Mouse (Mus musculus) neural tube, embryonic 14.5 days (tissue): ENCODE measurements at regions not wholly inside any gene's neighbourhood (a gene's known extent, or its start where the extent isn't known, plus 50 kb on each side); places are given as distances from the start of the nearest gene placed in this dataset.

ENCODE experiments used
- ATAC-seq: fragments of 200-750 bp; cut with Nextera tagmentation; 2 replicates; pipeline ENCODE4 v1.8.0; 2017; ENCODE audit warnings: low read depth, mild to moderate bottlenecking, moderate TSS enrichment, moderate library complexity
- H3K27ac ChIP-seq: fragments of 300-500 bp; sonication (generic); 2 replicates; pipeline ENCODE4 v1.5.1; 2014; ENCODE audit warnings: low read depth, mild to moderate bottlenecking, control low read depth, low read length, moderate library complexity, mixed read lengths
- H3K27me3 ChIP-seq: fragments of 300-500 bp; sonication (generic); 2 replicates; pipeline ENCODE4 v1.6.1; 2014; ENCODE audit warnings: low read length; ENCODE audit not compliant: control insufficient read depth, insufficient read depth
- H3K36me3 ChIP-seq: fragments of 300-500 bp; sonication (generic); 2 replicates; pipeline ENCODE4 v1.6.1; 2014; ENCODE audit warnings: low read length, mixed read lengths; ENCODE audit not compliant: control insufficient read depth, insufficient read depth
- H3K4me1 ChIP-seq: fragments of 300-500 bp; sonication (generic); 2 replicates; pipeline ENCODE4 v1.6.1; 2014; ENCODE audit warnings: low read length; ENCODE audit not compliant: control insufficient read depth, insufficient read depth
- H3K4me2 ChIP-seq: fragments of 300-500 bp; sonication (generic); 2 replicates; pipeline ENCODE4 v1.6.1; 2014; ENCODE audit warnings: mild to moderate bottlenecking, low read depth, low read length, control low read depth
- H3K4me3 ChIP-seq: fragments of 300-500 bp; sonication (generic); 2 replicates; pipeline ENCODE4 v1.5.1; 2014; ENCODE audit warnings: low read depth, low read length, control low read depth, mixed read lengths
- H3K9ac ChIP-seq: fragments of 300-500 bp; sonication (generic); replicated peaks from 2 replicates; pipeline ENCODE4 v1.6.1; 2014; ENCODE audit warnings: low read depth, mild to moderate bottlenecking, control low read depth, low read length, mixed read lengths
- H3K9me3 ChIP-seq: fragments of 300-500 bp; sonication (generic); 2 replicates; pipeline ENCODE4 v1.6.1; 2016; ENCODE audit warnings: low read length; ENCODE audit not compliant: control insufficient read depth
- WGBS: fragments of 180-500 bp; shearing (Covaris S2); extraction: QIAGEN DNeasy Blood & Tissue Kit; methylation state at CpG from one replicate; pipeline ENCODE4 v1.1.7; 2014; 5-methylcytosine and 5-hydroxymethylcytosine counted together

DNA sequence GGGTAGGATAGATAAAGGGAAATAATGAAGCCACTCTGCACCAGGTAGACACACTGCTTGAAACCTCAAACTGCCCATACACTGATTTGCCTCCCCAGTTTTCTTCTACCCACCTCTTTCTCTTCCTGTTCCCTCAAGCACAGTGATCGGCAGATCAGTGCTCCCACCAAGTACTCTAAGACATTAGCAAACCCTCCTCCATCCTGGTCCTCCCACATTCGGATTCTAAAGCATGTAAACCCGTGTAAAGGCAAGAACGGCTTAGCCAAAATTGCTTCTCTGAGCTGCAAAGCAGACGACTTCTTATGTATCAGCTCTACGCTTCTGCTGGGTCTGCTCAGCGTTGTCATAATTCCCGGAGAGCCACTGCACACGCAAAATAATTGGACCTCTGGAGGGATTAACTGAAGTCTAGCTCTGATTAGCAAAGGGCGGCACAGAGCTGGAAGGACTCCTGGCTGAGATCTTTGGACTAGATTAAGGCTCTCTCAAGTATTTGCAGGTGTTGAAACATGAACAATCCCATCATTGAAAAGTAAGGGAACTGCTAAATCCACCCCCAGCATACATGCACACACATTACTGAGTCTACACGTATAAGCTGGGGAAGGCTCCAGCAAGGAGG is 67.2 kb downstream of the Mtx3 start:
- no peaks in the 10 kb centered on the region for H3K27me3 ChIP-seq
- no peak overlapping the region for H3K27ac ChIP-seq
- no peaks in the 10 kb centered on the region for H3K4me1 ChIP-seq
- no peak for ATAC-seq
- 90% methylated on average over 11 of the region's 11 CpGs for WGBS
- no peak overlapping the region for H3K4me2 ChIP-seq
- H3K36me3 ChIP-seq: no peaks in the 10 kb centered on the region
- H3K9me3 ChIP-seq: no peaks in the 10 kb centered on the region
- no peak overlapping the region for H3K4me3 ChIP-seq
- H3K9ac ChIP-seq: no peak overlapping the region

DNA sequence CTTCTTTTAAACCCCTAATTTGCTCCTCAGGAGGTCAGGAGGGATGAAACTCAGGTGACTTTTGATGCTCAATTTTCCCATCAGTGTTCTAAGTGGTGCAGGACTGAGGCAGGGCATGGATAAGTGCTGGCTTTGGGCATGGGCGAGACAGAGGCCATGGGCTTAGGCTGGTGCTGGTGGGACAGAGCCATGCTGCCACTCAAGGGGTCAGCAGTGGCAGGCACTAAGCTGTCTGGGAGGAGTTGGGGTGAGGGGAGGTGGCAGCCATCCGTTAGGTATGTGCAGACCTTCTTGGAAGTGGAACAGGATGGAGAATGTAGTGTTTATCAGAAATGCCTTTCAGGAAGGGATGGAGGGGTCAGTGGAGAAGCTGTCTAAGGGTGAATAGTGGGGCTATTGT is 68.1 kb downstream of the Mtx3 start:
- H3K4me3 ChIP-seq: no peak overlapping the region
- H3K4me1 ChIP-seq: no peaks in the 10 kb centered on the region
- H3K4me2 ChIP-seq: no peak overlapping the region
- H3K27ac ChIP-seq: no peak overlapping the region
- no peaks in the 10 kb centered on the region for H3K9me3 ChIP-seq
- 84% methylated on average over 2 of the region's 2 CpGs for WGBS
- no peaks in the 10 kb centered on the region for H3K27me3 ChIP-seq
- H3K36me3 ChIP-seq: no peaks in the 10 kb centered on the region
- H3K9ac ChIP-seq: no peak overlapping the region
- ATAC-seq: no peak

DNA sequence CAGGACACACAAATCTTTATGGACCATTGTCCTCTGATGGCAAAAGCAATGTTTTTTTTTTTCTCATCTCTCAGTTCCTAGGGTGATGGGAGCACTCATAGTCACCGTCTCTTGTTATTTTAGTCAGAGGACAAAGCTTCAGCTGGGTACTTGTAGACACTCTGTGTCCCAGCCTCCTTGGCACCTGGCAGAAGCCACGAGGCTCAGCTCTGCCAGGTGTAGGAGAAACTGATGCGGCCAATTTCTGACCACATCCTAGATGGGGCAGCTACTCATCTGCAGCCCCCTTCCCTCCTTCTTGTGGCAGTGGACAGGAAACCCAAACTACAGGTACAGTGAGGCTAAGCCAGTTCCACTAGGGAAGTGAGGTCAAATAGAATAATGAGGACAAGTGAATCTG is 70.1 kb downstream of the Mtx3 start:
- Histone ChIP-seq H3K4me1 (no peaks in the 10 kb centered on the region), H3K9me3 (no peaks in the 10 kb centered on the region), H3K4me2 (no peak overlapping the region), H3K4me3 (no peak overlapping the region), H3K27ac (no peak overlapping the region), H3K36me3 (no peaks in the 10 kb centered on the region), H3K9ac (no peak overlapping the region), H3K27me3 (no peaks in the 10 kb centered on the region)
- no peak for ATAC-seq
- WGBS: 89% methylated on average over 3 of the region's 3 CpGs

DNA sequence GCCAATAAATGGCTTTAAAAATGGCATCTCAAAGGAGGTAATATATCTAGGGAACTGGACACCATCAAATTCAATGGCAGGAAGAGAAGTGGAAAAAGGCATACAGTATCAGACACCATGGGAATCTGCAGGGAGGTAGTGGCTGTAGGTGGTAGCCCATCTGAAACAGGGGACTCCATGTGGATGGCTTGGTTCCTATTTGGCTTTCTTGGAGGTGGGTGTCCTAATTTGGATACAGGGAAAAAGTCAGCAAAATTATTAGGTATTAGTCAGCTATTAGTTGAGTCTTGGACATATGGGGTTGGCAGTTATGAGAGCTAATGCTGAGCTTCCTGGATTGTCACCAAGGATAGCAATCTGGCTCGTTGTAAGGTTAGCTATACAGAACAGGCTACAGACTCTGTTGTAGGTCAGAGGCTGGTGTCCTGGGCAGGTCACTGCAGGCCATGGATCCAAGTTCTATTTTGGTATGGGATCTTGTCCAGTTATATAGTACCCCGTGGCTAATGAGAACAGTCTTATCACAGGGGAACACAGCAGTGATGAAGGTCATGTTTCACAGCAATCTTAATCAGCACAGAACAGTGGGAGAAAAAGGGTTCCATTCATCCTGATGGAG is 70.8 kb downstream of the Mtx3 start:
- WGBS: 79% methylated on average over 2 of the region's 2 CpGs
- Histone ChIP-seq H3K9ac (no peak overlapping the region), H3K27me3 (no peaks in the 10 kb centered on the region), H3K27ac (no peak overlapping the region), H3K4me2 (no peak overlapping the region), H3K9me3 (no peaks in the 10 kb centered on the region), H3K36me3 (no peaks in the 10 kb centered on the region), H3K4me3 (no peak overlapping the region), H3K4me1 (no peaks in the 10 kb centered on the region)
- ATAC-seq: no peak

DNA sequence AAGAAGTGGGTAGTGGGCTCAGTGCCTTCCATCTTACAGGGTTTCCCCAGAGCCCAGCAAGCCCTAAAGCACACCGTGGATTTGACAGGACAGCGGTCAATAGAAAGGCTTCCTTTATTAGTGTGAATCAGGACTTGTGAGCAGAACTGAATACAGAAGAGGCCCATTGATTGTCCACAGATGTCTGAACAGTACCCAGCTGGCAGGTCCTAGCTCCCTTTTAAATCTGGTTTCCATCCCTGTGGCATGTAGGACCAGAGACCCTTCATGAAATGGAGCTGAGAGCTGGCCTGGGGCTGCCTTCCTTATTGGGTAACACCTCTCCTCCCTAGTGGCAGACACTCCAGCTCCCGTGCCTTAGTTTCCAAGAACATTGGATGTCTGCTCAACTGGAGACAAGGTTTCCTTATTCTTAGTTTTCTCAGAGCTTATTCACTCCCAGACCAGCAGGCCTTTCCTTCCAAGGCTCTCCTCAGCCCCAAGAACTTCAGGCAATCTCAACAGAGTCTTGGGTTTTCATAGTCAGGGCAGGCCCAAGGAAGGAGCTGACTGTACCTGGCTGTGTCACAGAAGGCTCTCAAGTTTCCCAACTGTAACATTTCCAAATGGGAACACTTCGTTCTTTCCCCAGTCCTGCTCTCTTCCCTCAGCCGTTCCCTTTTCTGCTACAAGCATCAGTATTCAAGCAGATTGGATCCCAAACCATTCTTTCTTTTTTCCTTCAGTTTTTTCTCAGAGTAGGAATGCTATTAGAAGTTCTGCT is 71.6 kb downstream of the Mtx3 start:
- Histone ChIP-seq H3K4me3 (no peak overlapping the region), H3K4me1 (no peaks in the 10 kb centered on the region), H3K9ac (no peak overlapping the region), H3K4me2 (no peak overlapping the region), H3K27ac (no peak overlapping the region), H3K36me3 (no peaks in the 10 kb centered on the region), H3K9me3 (no peaks in the 10 kb centered on the region), H3K27me3 (no peaks in the 10 kb centered on the region)
- ATAC-seq: no peak
- WGBS: 91% methylated on average over 5 of the region's 5 CpGs

- WGBS: 90% methylated on average over 2 of the region's 2 CpGs
- ATAC-seq: no peak
Observed at GRCm38 (mm10) chr13:92919882-92920281, 75.3 kb downstream of the Mtx3 start.

DNA sequence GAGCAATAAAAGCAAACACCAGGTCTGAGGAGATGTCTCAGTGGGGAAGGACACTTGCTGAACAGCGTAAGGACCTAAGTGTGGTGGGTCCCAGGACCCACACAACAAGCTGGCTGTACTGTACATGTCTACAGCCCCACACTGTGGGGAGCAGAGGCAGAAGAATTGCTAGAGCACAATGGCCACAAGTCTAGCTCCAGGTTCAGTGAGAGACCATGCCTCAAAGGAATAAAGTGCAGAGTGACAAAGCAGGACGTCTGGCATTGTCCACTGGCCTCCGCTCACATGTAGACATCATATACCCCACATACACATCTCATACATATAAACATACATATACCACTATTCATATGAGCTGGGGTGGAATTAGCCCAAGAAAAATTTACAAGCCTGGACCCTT is 77.4 kb downstream of the Mtx3 start:
- Histone ChIP-seq H3K4me2 (no peak overlapping the region), H3K9ac (no peak overlapping the region), H3K27me3 (no peaks in the 10 kb centered on the region), H3K36me3 (no peaks in the 10 kb centered on the region), H3K27ac (no peak overlapping the region), H3K9me3 (no peaks in the 10 kb centered on the region), H3K4me3 (no peak overlapping the region), H3K4me1 (no peaks in the 10 kb centered on the region)
- no peak for ATAC-seq
- WGBS: 99% methylated on average over 3 of the region's 3 CpGs

More at GRCm38 (mm10) chr13:92919882-92920281, 75.3 kb downstream of the Mtx3 start:
- Histone ChIP-seq H3K4me2 (no peak overlapping the region), H3K4me1 (no peaks in the 10 kb centered on the region), H3K27me3 (no peaks in the 10 kb centered on the region), H3K9me3 (no peaks in the 10 kb centered on the region), H3K4me3 (no peak overlapping the region), H3K9ac (no peak overlapping the region), H3K36me3 (no peaks in the 10 kb centered on the region), H3K27ac (no peak overlapping the region)

DNA sequence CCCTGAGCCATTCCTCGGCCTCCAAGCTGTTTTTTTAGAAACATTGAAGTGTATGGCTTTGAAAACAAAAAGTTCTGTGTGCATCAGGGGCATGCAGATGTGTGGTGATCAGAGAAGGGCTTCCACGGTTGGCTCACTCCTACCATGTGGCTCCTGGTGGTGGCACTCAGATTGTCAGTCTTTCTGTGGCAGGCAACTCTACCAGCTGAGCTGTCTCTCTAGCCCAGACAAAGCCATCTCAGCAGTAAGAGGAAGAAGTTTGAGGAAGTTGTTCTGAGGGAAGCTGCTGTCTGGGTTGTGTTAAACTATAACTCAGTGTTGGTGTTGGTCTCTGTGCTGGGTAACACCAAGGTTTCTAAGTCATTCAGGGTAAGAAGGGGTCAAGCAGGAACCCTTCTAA is 78.9 kb downstream of the Mtx3 start:
- WGBS: 78% methylated on average over 2 of the region's 2 CpGs
- Histone ChIP-seq H3K4me1 (no peaks in the 10 kb centered on the region), H3K27me3 (no peaks in the 10 kb centered on the region), H3K9ac (no peak overlapping the region), H3K27ac (no peak overlapping the region), H3K4me2 (no peak overlapping the region), H3K9me3 (no peaks in the 10 kb centered on the region), H3K36me3 (no peaks in the 10 kb centered on the region), H3K4me3 (no peak overlapping the region)
- no peak for ATAC-seq

GRCm38 (mm10) chr13:92924021-92924420 is 79.5 kb downstream of the Mtx3 start:
- no peaks in the 10 kb centered on the region for H3K36me3 ChIP-seq
- no peak overlapping the region for H3K27ac ChIP-seq
- ATAC-seq: no peak
- H3K9ac ChIP-seq: no peak overlapping the region
- H3K4me2 ChIP-seq: no peak overlapping the region
- H3K4me3 ChIP-seq: no peak overlapping the region
- H3K9me3 ChIP-seq: no peaks in the 10 kb centered on the region
- no peaks in the 10 kb centered on the region for H3K27me3 ChIP-seq
- 83% methylated on average over 3 of the region's 3 CpGs for WGBS
- no peaks in the 10 kb centered on the region for H3K4me1 ChIP-seq
